Mouse (Mus musculus): ENCODE results near the gene Slc12a5.

Slc12a5 gene

DNA sequence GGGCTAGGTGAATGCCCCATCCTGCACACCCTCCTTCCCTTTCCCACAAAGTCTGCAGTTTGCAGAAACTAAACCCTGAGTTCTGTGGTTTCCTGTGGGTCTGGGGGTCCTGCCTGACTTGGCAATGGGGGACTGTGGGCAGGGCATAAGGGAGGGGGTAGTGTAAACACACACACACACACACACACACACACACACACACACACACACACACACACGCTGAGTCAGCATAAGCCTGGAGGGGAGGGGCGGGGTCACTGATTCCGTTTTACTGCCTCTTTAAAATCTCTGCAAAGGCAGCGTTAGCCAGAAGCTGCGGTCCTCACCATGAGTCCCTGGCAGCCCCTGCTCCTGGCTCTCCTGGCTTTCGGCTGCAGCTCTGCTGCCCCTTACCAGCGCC, 12.7 kb upstream of the Slc12a5 start:
- no peak for DNase-seq

DNA sequence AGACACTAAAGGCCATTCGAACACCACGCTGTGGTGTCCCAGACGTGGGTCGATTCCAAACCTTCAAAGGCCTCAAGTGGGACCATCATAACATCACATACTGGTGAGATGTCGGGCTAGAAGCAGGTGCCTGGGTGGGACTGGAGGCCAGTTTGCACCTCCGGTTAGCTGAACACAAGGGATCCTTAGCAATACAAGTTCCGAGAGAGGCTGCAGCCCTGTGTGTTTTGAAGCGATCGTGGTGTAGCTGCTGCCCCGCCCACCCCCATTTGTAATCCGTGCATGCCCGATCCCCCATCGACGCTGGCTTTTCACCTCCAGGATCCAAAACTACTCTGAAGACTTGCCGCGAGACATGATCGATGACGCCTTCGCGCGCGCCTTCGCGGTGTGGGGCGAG, 11.6 kb upstream of the Slc12a5 start:
- no peak for DNase-seq

DNA sequence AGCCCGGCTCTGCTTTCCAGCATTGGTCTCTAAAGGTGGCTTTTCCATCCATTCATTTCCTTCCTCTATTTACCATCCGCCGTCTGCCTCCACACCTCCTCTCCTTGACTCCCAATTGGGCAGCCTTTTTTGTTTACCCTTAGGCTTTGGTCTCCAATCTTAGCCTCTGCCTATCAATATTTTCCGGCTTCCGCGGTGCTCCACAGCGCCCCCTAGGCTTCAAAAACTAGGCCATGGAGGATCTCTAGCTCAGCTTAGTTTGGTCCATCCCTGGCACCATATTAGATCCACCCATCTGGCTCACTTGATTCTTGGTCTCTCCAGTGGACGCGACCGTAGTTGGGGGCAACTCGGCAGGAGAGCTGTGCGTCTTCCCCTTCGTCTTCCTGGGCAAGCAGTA, 10.1 kb upstream of the Slc12a5 start:
- no peak for DNase-seq

DNA sequence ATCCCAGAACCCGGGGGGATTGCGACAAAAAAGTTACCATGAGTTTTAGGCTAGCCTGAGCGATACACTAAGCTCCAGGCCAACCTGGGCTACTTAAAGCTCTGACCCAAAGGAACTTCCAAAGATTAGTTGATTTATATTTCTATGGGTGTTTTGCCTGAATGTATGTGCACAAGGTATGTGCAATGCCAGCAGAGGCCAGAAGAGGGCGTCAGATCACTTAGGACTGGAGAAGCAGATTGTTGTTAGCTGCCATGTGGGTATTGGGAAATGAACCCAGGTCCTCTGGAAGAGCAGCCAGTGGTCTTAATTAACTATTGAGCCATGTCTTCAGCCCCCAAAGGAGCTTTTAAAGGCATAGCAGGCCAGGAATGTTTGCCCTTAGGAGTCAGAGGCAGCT, 8.9 kb upstream of the Slc12a5 start:
- no peak for DNase-seq

DNA sequence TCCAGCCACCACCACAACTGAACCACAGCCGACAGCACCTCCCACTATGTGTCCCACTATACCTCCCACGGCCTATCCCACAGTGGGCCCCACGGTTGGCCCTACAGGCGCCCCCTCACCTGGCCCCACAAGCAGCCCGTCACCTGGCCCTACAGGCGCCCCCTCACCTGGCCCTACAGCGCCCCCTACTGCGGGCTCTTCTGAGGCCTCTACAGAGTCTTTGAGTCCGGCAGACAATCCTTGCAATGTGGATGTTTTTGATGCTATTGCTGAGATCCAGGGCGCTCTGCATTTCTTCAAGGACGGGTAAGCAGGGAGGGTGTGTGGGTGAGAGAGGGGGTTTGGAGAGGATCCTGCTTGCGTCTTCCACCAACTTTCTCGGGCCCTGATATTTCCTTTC, 8.2 kb upstream of the Slc12a5 start:
- DNase-seq: no peak

DNA sequence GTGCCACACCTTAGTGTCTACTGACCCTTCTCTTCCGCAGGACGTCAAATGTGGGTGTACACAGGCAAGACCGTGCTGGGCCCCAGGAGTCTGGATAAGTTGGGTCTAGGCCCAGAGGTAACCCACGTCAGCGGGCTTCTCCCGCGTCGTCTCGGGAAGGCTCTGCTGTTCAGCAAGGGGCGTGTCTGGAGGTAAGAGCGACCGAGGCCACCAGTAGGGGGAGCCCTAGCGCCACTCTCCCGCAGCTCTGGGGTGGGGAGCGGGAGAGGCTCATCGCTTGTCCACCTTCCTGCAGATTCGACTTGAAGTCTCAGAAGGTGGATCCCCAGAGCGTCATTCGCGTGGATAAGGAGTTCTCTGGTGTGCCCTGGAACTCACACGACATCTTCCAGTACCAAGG, 7.4 kb upstream of the Slc12a5 start:
- peak; percentile 65 for DNase-seq

DNA sequence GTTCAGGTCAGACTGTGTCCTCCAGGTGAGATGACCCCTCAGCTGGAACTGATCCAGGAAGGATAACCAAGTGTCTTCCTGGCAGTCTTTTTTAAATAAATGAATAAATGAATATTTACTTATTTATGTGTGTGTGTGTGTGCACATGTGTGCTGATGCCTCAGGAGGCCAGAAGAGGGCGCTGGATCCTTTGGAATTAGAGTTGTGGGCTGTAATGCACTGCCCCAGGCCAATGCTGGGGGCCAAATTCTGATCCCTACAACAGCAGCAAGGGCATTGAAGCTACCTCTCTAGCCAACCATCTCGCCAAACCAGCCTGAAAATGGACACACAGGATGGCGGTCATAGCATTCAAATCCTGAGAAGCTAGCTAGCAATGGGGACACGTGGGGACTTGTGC, 4.9 kb upstream of the Slc12a5 start:
- no peak for DNase-seq

DNA sequence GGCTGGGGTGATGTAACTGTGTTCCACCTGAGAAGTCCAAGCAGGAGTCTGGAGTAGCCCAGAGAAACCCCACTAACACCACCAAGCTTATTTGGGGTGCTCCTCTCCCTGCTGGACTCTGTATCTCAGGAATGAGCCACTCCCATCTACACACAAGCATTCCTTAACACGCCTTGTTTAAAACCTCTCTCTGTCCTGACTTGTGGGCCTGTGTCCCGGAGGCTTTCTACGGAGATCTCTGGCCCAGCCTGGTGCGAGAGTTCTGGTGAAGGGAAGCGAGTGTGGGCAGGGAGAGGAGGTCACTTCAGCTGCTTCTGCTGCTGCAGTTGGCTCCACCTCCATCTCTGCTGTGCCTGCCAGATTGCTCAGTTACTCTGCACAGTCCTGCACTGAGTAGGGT, 4.4 kb upstream of the Slc12a5 start:
- DNase-seq: no peak

DNA sequence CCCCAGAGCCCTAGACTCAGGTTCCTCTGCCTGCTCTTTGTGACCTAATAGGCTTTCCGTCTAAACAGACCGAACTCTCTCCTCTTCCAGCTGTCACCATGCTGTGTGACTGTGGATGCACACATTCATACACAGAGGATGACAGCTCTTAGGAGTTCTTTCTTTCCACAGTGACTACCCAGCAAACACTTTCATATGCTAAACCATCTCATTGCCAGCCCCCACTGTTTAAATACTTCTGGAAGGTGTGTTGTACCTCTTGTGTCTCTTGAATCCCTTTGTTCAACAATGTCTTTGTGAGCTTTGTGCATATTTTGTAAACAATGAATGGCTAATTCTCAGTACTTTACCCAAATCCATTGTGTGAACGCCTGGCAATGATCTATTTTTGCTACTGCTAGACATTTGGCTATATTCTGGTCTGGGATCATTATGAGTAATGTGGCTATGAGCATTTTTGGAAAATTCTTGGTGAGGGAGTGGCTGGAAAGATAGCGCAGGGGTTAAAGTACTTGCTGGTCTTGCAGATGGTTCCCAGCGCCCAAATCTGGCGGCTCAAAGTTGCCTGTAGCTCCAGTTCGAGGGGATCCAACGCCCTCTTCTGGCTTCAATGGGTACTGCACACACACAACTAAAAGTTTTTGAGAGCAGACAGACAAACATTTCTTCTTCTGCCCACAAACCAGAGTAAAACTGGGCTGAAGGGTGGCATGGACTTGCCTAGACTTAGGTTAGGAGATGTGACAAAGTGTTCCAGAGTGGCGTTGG, 2.9 kb upstream of the Slc12a5 start:
- no peak for DNase-seq

DNA sequence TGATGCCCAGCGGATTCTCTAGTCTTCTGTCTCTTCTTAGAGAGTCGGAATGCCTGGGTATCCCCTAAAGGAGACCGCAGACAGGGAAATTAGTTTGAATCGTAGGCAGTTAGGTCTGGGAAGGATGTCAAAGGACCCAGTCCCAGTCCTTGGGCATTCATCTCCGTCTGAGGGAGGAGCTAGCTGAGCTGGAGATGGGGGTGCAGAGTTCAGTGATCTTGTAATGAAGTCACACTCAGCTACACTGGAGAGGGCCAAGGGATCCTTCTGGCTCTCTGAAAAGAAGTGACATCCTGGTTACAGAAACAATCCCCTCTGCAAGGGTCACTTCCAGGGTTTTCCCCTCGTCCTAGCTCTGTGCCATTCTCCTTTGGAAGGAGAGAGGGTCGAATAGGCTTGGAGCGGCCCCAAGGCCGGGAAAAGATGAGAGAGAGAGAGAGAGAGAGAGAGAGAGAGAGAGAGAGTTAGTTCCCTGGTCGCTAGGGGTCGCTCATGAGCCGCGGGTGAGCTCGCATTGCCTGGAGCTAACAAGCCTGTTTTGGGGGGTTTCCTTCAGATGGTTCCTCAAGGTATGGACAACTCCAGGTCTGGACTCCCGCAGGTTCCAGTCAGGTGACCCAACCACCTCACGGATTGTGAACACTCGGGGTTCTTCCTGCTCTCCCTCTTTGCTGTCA, 1.0 kb downstream of the Slc12a5 start:
- peak; percentile 69 for DNase-seq

DNA sequence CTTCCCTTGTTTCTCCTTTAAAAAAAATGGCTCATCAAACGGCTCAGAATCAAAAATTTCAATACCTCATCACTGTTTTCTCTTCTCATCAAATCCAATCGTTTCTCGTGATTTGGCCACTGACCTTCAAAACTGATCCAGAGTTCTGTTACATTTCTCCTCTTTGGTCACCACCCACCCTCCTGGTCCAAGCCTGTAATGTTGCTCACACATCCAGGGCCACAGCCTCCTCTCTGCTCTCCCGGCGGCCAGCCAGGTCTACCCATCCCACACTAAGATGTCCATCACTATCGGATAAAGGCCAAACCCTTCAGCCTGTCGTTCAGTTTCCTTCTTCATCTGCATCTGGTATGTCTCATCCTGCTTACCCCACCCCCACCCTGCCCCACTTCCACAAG, 1.6 kb downstream of the Slc12a5 start:
- DNase-seq: no peak

DNA sequence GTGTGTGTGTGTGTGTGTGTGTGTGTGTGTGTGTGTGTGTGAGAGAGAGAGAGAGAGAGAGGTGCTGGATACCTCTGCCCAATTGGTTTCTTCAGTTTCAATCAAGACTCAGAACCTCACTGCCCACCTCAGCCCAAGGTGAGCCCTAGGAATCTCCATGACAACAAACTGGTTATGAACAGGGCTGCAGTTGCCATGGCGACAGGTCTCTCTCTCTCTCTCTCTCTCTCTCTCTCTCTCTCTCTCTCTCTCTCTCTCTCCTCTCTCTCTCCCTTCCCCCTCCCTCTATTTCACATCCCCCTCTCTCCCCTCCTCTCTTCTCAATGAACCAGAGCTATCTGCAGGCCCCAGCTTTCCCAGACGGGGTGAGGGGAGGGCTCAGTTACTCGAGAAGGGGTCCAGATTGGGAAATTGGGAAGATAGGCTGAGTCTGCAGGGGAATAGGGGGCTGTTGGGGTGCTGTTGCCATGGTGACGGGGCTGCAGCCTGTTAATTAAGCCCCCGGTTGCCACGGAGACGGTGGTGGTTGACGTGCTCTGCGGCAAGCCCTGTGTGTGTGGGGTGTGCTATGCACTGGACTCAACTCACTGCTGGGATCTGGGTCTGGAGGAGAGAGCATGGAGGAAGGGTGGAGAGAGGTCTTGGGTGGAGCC, 3.8 kb downstream of the Slc12a5 start:
- no peak for DNase-seq

DNA sequence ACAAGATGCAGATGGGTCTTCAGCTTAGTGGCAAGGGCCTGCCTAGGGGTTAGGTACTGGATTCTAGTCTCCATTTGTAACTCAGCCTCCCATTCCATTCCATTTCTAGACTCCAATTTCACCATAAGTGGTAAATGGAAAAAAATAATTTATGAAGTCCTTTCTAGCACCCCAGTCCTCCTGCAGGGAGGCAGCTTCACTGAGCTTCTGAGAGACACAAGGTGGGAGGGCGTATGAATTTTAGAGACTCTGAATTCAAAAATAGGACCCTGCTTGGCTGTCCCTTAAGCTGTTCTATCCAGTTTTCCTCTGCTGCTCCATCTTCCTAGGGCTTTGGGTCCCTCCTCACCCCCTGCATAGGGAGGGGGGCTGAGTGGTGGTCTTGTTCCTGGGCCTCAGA, 4.4 kb downstream of the Slc12a5 start:
- DNase-seq: no peak

DNA sequence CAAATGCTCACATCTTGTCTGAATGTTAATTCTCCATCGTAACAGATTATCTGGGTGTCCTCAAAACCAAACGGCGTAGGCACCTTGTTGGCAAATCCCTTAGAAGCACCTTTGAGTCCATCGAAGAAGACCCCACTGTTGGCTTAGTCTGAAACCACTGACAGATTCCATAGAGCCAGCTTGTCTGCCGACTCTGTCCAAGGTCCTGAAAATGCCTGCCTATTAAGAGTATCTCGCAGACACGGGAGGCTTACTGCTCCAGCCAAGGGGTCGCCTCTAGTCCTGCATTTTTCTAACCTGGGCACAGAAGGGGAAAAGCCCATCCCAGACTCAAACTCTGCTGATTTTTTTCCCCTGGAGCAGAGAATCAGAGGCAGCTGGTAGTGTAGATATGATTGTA, 5.8 kb downstream of the Slc12a5 start:
- peak; percentile 24 for DNase-seq

DNA sequence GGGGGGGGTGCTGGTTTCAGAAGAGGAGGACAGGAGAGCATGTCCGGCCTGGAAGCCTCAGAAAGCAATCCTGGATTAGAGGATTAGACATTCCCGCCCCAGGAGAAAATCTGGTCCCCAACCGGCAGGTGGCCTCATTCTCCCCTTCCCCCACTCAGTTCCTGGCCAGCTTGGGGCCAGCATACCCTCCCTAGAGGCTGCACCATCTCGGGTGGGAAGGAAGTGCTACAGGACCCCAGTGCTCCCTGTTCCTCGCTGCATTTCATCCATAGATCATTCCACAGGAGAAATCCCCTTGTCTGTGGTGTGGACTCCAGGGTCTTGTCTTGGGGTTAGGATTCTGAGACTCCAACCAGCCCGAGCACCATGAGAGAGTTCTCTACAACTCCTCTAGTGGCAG, 6.6 kb downstream of the Slc12a5 start:
- no peak for DNase-seq

DNA sequence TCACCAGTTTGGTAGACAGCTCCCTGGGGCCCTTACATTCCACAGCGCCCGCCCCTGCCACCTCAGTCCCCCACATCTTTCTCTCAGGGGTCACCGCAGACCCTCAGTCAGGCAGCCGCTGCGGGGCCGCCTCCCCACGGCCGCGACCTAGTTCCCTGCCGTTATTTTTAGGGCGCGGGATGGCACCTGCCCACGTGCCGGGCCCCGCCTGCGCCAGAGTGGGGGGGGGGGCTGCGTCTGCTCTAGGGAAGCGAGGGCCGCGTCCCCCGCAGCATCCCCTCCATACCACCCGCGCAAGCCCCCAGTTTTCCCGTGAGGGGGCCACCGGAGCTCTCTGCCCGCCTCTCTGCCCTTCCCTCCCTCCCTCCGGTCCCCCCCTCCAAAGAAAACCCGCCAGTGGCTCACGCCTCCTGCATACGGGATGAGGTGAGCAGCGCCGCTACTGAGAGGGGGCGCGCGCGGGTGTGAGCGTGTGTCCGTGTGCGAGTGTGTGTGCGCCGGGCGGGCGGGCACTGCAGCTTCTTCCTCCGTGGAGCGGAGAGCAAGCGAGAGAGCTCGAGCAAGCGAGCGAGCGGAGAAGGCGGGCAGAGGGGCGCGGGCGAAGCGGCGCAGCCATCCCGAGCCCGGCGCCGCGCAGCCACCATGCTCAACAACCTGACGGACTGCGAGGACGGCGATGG, 7.3 kb downstream of the Slc12a5 start:
- DNase-seq: no peak

DNA sequence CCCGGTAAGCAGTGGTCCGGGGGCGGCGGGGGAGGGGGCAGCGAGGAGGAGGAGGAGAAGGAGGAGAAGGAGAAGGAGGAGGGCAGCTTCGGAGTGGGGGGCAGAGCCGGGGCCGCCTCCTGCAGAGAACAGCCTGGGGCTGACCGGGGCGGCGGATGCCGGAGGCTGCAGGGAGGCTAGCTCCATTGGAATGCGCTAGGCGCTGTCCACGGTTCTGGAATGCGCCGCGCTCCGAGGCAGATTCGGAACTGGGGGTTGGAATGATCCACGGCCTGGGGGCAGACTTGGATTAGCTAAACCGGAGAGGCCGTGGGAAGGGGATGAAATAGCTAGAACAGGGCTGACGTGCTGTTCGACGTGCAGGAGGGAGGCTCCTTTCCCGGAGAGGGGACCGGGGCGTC, 7.8 kb downstream of the Slc12a5 start:
- DNase-seq: peak; percentile 47

DNA sequence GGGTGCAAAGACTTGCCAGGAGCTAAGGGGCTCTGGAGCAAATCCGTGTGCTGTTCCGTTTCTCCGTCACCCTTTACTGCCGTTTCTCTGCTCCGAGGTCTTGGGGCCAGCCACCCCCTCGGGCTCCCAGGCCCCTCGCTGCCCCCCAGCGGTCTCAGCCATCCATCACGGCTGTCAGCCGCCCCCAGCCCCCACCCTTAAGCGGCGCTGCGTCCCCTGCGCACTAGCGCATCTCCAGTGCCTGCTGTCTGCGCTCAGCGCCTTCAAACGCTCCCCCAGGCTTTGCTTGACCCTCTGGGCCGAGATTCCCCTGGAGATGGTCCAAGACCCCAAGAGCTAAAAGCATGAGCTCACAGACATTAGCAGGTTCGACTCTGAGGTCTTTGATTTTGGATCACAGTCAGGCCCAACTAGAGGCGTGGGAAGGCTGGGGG, 8.8 kb downstream of the Slc12a5 start:
- DNase-seq: no peak

DNA sequence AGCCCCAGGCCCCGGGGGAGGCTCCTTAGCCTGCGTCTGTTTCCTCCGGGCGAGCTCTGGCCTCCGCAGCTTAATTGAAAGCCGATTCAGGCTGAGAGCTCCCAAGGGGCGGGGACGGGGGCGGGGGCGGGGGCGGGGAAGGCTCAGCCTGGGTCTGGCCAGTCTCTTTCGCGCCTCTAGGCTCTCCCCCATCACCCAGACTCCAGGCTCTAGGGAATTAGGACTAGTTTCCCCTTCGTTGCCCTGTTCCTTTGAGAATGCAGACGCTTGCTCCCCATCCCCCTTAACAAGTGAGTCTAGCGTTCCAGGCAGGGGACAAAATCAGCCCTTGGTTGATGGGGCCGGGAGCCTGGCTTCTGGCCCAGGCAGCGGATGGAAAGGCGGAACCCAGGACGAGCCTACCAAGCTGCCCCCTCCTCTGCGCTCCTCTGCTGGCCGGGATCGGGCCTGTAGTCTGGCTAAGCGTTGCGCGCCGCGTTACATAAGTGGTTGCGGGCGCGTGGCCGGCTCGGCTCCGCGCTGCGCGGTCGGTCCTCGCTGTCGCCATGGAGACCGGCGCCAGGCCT, 10.1 kb downstream of the Slc12a5 start:
- DNase-seq: no peak

DNA sequence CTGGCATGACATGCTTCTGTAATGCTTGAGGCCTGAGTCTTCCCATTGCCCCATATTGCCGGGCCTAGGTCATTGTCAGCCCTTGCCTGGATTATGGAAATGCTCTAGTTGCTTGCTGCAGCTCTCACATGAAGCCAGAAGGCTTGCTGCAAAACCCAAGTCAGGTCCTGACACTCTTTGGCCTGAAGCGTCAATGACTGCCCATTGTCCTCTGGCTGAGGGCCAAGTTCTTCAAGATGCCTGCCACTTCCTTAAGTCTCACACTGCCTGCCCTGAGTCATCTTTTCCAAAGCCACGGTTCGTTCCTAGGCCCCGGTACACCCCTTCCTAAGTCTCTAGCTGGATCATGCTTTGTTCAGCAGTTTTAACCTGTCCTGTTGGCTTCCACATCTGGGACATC, 12.0 kb downstream of the Slc12a5 start:
- no peak for DNase-seq

DNA sequence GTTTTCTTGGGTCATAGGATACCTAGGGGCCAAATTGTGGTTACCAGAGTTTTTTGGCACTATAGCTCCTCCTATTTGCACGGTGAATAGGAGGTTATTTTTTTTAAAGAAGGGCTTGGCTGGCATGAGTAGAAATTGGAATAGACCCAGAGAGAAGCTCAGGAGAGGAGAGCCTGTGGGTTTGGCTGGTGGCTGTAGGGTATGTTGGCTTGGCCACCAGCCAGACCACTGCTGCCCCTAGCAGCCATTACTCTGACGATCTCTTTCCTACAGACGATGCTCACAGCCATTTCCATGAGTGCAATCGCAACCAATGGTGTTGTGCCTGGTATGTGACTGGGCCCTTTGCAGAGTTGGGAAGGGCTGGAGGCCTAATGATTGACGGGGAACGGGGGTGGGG, 15.0 kb downstream of the Slc12a5 start:
- DNase-seq: no peak

DNA sequence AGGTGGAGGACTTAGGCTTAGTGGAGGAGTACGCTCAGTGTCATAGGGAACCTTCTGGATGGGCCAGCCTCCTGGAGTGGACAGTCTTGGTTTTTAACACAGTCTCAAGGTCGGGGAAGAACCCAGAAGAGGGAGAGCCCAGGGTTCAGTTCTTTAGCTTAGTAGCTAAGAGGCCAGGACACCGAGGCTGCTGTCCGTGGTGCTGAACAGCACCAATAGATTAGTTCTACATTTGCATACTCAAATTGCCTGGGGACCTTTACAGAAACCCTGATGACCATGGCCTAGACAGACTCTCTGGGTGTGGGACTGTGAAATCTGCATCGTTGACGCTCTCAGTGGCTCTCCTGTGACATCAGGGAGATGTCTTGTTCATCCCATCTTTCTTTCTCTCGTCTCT, 19.1 kb downstream of the Slc12a5 start:
- DNase-seq: no peak

DNA sequence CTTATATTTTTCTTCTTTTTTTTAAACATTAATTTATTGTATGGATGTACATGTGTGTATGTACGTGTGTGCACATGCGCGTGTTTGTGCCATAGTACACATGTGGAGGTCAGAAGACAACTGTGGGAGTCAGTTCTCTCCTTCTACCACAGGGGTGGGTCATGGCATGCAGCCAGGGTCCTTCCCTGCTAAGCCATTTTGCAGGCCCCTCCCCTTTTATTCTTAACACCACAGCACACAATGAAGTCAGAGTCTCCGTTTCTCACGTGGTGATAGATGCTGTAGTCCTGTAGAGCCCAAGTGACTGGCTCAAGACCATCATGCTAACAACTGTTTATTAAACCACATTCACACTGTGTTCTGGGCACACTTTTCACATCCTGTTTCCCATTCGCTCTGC, 25.4 kb downstream of the Slc12a5 start:
- no peak for DNase-seq

Measured in kidney, adult 9 months (tissue).